Mouse (Mus musculus) olfactory bulb, adult 2 months (tissue): ENCODE measurements at regions not wholly inside any gene's neighbourhood (a gene's known extent, or its start where the extent isn't known, plus 50 kb on each side); places are given as distances from the start of the nearest gene placed in this dataset.
A peak's percentile ranks its signal among the peaks of the same experiment; 100 is the strongest.

Experiments
- H3K27ac ChIP-seq: fragments of 200-500 bp; 2 replicates; pipeline ENCODE4 v1.5.1; 2012; ENCODE audit warnings: low read depth, low read length; ENCODE audit not compliant: insufficient read depth
- H3K4me1 ChIP-seq: fragments of 200-500 bp; 2 replicates; pipeline ENCODE4 v1.6.1; 2012; ENCODE audit warnings: low read length; ENCODE audit not compliant: control insufficient read depth, insufficient read depth
- H3K4me3 ChIP-seq: fragments of 200-500 bp; 2 replicates; pipeline ENCODE4 v1.5.1; 2012; ENCODE audit warnings: mild to moderate bottlenecking, low read depth, low read length, moderate library complexity; ENCODE audit not compliant: insufficient read depth
- CTCF ChIP-seq: fragments of 200-500 bp; IDR thresholded peaks from 2 replicates; pipeline ENCODE4 v1.5.1; 2012; ENCODE audit warnings: low read depth, mild to moderate bottlenecking, low read length, moderate library complexity; ENCODE audit not compliant: insufficient read depth
- POLR2A ChIP-seq: fragments of 200-500 bp; IDR thresholded peaks from 2 replicates; pipeline ENCODE4 v1.6.1; 2012; ENCODE audit warnings: mild to moderate bottlenecking, low read depth, low read length, moderate library complexity; ENCODE audit not compliant: insufficient read depth
- WGBS: fragments of 180-500 bp; shearing (Covaris S2); methylation state at CpG from one replicate; pipeline ENCODE4 v1.1.7; 2018; 5-methylcytosine and 5-hydroxymethylcytosine counted together

DNA sequence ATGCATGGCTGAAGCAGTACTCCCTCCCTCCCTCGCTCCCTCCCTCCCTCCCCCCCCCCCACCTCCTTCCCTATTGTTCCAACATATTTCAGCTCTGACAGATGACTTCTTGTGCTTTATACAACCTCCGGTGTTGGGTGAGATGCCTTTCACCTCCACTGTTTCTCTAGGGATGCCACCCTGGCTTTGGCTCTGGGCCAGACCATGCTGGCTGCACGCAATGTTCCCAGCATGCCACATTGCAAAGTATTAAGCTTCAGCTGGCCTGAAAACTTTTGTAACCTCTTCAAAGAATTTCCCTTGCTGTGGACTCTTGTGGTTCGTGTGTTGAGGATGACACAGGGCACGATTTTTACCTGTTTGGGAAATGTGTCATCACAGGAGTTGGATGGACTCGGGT lies 107.1 kb upstream of the Cd180 start:
- Histone ChIP-seq H3K27ac (no peak overlapping the region), H3K4me3 (no peak overlapping the region), H3K4me1 (no peaks in the 10 kb centered on the region)
- TF ChIP-seq POLR2A (no peak), CTCF (no peak)
- 65% methylated on average over 6 of the region's 6 CpGs for WGBS

DNA sequence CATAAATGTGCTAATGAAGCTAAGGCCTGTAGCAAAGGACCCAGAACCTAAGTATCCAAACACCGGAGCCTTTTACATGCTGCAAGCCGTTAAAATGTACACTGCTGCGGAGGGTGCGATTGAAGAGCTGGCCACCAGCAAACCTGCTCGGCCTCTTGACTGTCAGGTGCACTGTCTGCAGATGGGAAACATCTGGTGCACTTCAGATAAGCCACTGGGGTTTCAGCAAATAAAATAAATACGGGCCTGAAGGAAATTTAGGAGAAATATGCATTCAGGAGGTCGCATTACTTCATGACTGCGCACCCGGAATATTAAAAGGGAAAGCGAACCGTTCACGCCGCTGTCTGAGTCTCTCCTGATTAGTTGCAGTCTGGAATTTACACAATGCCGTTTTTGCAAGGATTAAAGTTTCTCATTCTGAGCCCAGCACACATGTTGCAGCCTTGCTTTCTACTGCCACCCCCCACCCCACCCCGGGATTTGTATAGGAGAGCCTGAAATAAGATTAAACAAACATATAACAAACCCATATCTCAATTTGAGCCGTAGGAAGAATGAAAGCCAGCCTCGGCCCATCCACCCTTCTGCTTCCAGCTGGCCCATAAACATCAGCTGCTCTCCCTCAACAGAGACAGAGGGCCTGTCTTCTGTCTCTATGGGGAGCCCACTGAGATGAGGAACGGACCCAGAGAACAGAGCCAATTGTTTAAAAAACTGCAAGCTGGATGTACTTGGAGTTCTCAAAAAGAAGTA lies 103.5 kb upstream of the Cd180 start:
- peak overlapping the region; percentile 68 for H3K27ac ChIP-seq
- TF ChIP-seq POLR2A (no peak), CTCF (no peak)
- no peak overlapping the region for H3K4me3 ChIP-seq
- 67% methylated on average over 18 of the region's 18 CpGs for WGBS
- no peaks in the 10 kb centered on the region for H3K4me1 ChIP-seq

DNA sequence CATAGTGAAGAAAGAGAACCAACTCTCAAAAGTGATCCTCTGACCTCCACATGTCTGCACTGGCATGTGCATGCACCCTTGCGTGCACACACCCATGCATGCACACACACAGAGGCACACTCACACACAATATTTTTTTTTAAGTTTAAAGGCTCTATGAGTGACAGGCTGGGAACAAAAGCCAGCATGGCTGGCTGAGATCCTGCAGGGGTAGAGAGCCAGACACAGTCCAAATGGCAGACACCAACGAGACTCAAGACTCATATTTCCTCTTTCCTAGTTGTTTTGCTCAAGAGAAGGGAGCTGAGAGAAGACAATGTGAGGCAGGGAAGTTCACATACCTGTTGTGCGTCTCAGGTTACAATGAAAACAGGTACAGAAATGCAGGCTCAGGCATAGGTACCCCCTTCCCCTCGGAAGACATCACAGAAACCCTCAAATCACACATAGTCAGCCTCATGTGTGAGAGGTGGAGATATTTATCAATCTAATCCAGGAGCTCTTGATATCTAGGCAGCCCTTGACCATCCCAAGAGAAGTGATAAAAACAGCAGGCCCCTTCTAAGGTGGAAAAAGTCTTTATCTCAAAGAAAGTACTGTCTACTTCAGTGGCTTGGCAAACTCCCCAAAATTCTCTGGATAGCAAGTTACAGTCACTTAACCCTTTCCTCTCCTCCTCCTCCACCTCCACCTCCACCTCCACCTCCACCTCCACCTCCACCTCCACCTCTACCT lies 101.4 kb upstream of the Cd180 start:
- WGBS: 84% methylated on average over 4 of the region's 4 CpGs
- Histone ChIP-seq H3K27ac (peak overlapping the region; percentile 47), H3K4me3 (no peak overlapping the region), H3K4me1 (no peaks in the 10 kb centered on the region)
- TF ChIP-seq POLR2A (no peak), CTCF (no peak)

DNA sequence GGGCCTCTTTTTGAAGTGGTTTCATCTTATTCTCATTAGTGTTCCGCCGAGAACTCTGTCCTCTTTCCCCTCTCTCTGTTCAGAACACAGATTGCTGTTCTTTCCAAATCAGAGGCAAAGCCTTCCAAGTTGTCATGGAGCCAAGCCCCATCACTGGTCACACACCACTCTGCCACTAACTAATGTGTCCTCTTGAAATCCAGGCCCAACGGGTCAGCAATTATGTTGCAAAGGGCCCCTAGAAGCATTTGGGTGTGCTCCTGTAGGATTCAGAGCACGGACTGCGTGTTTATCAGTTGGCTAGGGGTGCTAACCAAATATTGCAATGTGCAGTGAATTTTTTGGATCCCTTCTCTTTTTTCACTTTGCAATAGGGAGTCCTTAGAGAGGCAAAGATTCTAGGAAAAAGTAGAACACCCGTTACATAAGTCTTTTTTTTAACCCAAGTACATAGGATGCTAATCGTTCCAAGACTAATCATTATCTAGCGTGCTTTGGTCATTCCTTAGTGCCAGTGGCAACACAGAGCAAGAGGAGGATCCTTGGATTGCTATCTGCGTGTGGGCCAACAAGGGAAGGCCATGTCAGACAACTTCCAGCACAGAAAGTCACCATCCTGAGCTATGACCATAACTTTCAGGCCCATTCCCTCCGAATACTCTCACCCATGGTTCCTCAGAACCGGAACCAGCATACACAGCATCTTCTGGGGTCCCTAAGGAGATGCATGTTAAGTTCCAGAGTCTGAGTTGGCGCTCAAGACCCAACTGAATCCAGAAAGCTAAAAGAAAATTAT lies 99.8 kb upstream of the Cd180 start:
- Histone ChIP-seq H3K4me3 (no peak overlapping the region), H3K4me1 (no peaks in the 10 kb centered on the region; the same call in 1 of the 2 replicates), H3K27ac (peak overlapping the region; percentile 56)
- TF ChIP-seq POLR2A: no peak
- no peak for TF ChIP-seq CTCF
- 79% methylated on average over 12 of the region's 12 CpGs for WGBS

DNA sequence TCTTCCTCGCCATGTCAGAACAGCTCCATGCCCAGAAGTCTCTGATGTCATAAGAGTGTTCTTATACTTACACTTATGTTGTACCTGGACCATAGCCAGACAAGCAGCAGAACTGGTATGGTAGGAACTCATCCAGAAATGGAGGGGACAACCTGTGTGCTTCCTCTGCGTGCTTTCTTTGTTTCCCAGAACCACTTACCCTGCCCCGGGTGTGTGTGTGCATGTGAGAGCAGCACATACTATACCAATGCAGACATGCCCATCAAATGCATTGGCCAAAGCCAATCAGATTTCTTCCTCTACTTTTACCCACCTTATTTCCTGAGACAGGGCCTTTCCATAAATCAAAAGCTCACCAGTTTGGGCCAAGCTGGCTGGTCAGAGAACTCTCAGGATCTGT lies 99.2 kb upstream of the Cd180 start:
- TF ChIP-seq CTCF: no peak
- TF ChIP-seq POLR2A: no peak
- Histone ChIP-seq H3K4me3 (no peak overlapping the region), H3K4me1 (no peaks in the 10 kb centered on the region; the same call in 1 of the 2 replicates), H3K27ac (no peak overlapping the region)
- over 99% methylated on average over 3 of the region's 3 CpGs for WGBS

DNA sequence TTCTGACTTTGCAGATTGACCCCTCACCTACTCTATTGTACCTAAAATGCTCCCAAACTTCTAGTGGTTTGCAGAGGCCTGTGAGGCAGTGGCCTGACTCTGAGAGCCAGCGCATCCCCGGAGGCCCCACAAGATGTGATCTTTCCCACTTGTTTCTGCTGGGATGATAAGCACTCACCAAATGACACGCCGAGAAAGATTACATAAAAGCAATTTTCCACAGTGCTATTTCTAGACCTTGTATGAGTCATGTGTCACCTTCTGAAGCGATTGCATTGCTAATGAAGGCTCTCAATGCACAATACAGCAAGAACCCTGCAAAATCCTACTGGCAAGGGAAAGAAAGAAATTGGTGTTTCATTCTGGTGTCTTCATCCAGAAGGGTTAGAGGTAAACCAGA lies 97.8 kb upstream of the Cd180 start:
- WGBS: 30% methylated on average over 5 of the region's 5 CpGs
- TF ChIP-seq CTCF (no peak), POLR2A (no peak)
- H3K4me1 ChIP-seq: no peaks in the 10 kb centered on the region; the same call in 1 of the 2 replicates
- H3K4me3 ChIP-seq: no peak overlapping the region
- peak overlapping the region; percentile 64; the same call in 1 of the 2 replicates for H3K27ac ChIP-seq

DNA sequence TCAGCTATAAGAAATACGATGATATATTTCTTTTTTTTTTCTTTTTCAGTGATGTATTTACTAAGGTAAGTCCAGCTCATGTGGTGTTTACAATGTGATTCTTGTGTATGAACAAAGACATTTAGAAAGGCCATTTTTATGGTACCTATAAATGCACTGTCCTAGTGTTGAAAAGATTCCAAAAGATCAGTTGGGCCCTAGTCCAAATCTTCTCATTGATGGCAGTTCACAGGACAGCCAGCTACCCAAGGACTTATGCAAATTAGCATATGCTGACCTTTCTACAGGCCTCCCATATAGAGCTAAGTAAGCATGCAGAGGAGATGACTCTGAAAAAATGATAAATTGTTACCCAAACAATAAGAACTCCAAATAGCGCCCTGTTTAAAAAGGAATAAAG lies 97.3 kb upstream of the Cd180 start:
- no peak overlapping the region; the same call in 1 of the 2 replicates for H3K27ac ChIP-seq
- no peak overlapping the region for H3K4me3 ChIP-seq
- H3K4me1 ChIP-seq: no peaks in the 10 kb centered on the region; the same call in 1 of the 2 replicates
- 90% methylated on average over 2 of the region's 2 CpGs for WGBS
- no peak for TF ChIP-seq CTCF
- no peak for TF ChIP-seq POLR2A

DNA sequence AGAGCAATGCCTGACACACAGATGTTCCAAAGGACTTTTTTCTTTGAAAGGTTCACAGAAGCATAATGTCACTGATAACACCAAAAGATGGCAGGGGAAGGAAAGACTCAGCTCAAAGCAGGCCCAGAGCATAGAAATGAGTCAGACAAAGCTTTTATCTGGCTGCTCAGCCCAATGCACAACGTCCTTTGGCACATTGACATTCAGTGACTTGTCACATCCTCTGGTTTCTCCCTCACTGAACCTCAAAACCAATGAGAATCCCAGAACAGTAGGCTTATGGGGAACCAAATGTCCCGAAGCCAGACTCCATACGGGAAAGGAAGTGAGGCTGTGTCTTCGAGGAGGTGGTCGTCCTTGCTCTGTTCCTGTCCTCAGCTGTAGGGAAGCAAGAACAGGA lies 95.2 kb upstream of the Cd180 start:
- WGBS: 85% methylated on average over 5 of the region's 5 CpGs
- Histone ChIP-seq H3K27ac (no peak overlapping the region), H3K4me1 (no peaks in the 10 kb centered on the region; the same call in 1 of the 2 replicates), H3K4me3 (no peak overlapping the region)
- TF ChIP-seq POLR2A (no peak), CTCF (no peak)
